Mouse (Mus musculus): Measurements from ENCODE around the gene Ecel1. TPM values are rescaled to one million over a fixed set of nuclear protein-coding genes. Genes with fewer than 3 reads are reported as not detected.

Ecel1 gene
- total RNA-seq, 2 experiments from 2014 or later: 0.09 TPM; not detected in 1

- peak; percentile 82 for DNase-seq
Observed at GRCm38 (mm10) chr1:87098358-87098975, 57.9 kb downstream of the Ecel1 start.

Other genes starting within 250 kb of the Ecel1 start
- not detected for gene Alppl2, start 66.6 kb downstream of the Ecel1 start, total RNA-seq (2021)
- gene Alpi, start 54.9 kb downstream of the Ecel1 start, total RNA-seq (2021): not detected
- gene Akp3, start 31.5 kb downstream of the Ecel1 start, total RNA-seq (2021): not detected
- gene Prss56, start 26.8 kb upstream of the Ecel1 start, total RNA-seq (2021): not detected
- gene Chrnd, start 34.1 kb upstream of the Ecel1 start, total RNA-seq (2021): 1 to 10 TPM; 8.0 to 8.2 TPM
- 1 to 10 TPM; 3.0 to 3.5 TPM for gene Chrng, start 48.1 kb upstream of the Ecel1 start, total RNA-seq (2021)
- 10 to 100 TPM; 66.3 to 70.8 TPM for gene Eif4e2, start 57.4 kb upstream of the Ecel1 start, total RNA-seq (2021)
- gene Efhd1, start 107.8 kb upstream of the Ecel1 start, total RNA-seq (2021): 10 to 100 TPM; 14.8 to 16.2 TPM
- gene Gigyf2, start 170.5 kb upstream of the Ecel1 start, total RNA-seq (2021): 10 to 100 TPM; 41.6 to 47.5 TPM
- under 1 TPM in 1 of 2 experiments, not detected in 1; 0.19 TPM for gene Kcnj13, start 238.2 kb upstream of the Ecel1 start, total RNA-seq (2021)

Data from gastrocnemius, postnatal 10 days (tissue).